Mouse (Mus musculus) small intestine, adult 2 months (tissue): Measurements from ENCODE around the gene F2rl3.

Experiments
- CTCF ChIP-seq: fragments of 200-500 bp; IDR thresholded peaks from 2 replicates; pipeline ENCODE4 v1.5.1; 2012; ENCODE audit warnings: low read depth, mild to moderate bottlenecking, control low read depth, inconsistent platforms, low read length, moderate library complexity, mixed read lengths; ENCODE audit not compliant: insufficient replicate concordance, insufficient read length; ENCODE audit errors: extremely low read depth
- POLR2A ChIP-seq: fragments of 200-500 bp; IDR thresholded peaks from 2 replicates; pipeline ENCODE4 v1.6.1; 2012; ENCODE audit warnings: low read depth, mild to moderate bottlenecking, control low read depth, inconsistent platforms, low read length, moderate library complexity

- TF ChIP-seq CTCF: no peak
- no peak for TF ChIP-seq POLR2A
Measured at GRCm38 (mm10) chr8:72760216-72760615, 1.5 kb upstream of the F2rl3 start.
